Mouse (Mus musculus): Measurements from ENCODE around the gene Pot1a. TPM values are rescaled to one million over a fixed set of nuclear protein-coding genes. Genes with fewer than 3 reads are reported as not detected.
A peak's percentile ranks its signal among the peaks of the same experiment; 100 is the strongest.

Pot1a gene
- total RNA-seq (2022), result 10 to 100 TPM; 14.7 to 24.0 (median 20.5) TPM

GRCm38 (mm10) chr6:25808806-25809495 lies at the start of gene Pot1a:
Gene Pot1a (minus strand): TSS chr6:25809246.
- DNase-seq (ENCODE audit: low spot score in 2 of 2), result peak; percentile 93 to 97

GRCm38 (mm10) chr6:25836261-25836660 lies 27.2 kb upstream of the Pot1a start:
- DNase-seq (ENCODE audit: low spot score in 2 of 2), result no peak

GRCm38 (mm10) chr6:25806021-25806420 lies 3.0 kb downstream of the Pot1a start:
- DNase-seq (ENCODE audit: low spot score in 2 of 2), result no peak

GRCm38 (mm10) chr6:25802269-25802668 lies 6.8 kb downstream of the Pot1a start:
- no peak for DNase-seq (ENCODE audit: low spot score in 2 of 2)

- DNase-seq (ENCODE audit: low spot score in 2 of 2), result no peak
These were observed 7.8 kb downstream of the Pot1a start for GRCm38 (mm10) chr6:25801230-25801629.

- no peak for DNase-seq (ENCODE audit: low spot score in 2 of 2)
These were observed 40.8 kb downstream of the Pot1a start for GRCm38 (mm10) chr6:25768238-25768637.

GRCm38 (mm10) chr6:25767552-25767951 lies 41.5 kb downstream of the Pot1a start:
- DNase-seq (ENCODE audit: low spot score in 2 of 2), result no peak

GRCm38 (mm10) chr6:25767073-25767472 lies 42.0 kb downstream of the Pot1a start:
- peak; percentile 27 to 46 for DNase-seq (ENCODE audit: low spot score in 2 of 2)

- no peak for DNase-seq (ENCODE audit: low spot score in 2 of 2)
These were observed 42.8 kb downstream of the Pot1a start for GRCm38 (mm10) chr6:25766283-25766682.

- no peak for DNase-seq (ENCODE audit: low spot score in 2 of 2)
These were observed 56.4 kb downstream of the Pot1a start for GRCm38 (mm10) chr6:25752651-25753050.

- DNase-seq (ENCODE audit: low spot score in 2 of 2), result no peak
These were observed 72.5 kb downstream of the Pot1a start for GRCm38 (mm10) chr6:25736533-25736932.

- DNase-seq (ENCODE audit: low spot score in 2 of 2), result no peak
These were observed 82.5 kb downstream of the Pot1a start for GRCm38 (mm10) chr6:25726560-25726959.

GRCm38 (mm10) chr6:25710601-25711000 lies 98.4 kb downstream of the Pot1a start:
- DNase-seq (ENCODE audit: low spot score in 2 of 2), result no peak

- DNase-seq (ENCODE audit: low spot score in 2 of 2), result peak; percentile 48 to 76
These were observed 99.7 kb downstream of the Pot1a start for GRCm38 (mm10) chr6:25709250-25709895.

GRCm38 (mm10) chr6:25699956-25700355 lies 109.1 kb downstream of the Pot1a start:
- no peak for DNase-seq (ENCODE audit: low spot score in 2 of 2)

Other genes with a start within 250 kb of the Pot1a start
- 10 to 100 TPM; 39.5 to 44.5 (median 42.6) TPM for gene Gpr37, start 118.5 kb downstream of the Pot1a start, total RNA-seq (2022)

Measured in layer of hippocampus, adult 8-10 months (tissue).